Mouse (Mus musculus) left cerebral cortex, postnatal 36 days (tissue): ENCODE results near the gene Dlgap4. TPM values are rescaled to one million over a fixed set of nuclear protein-coding genes. Genes with fewer than 3 reads are reported as not detected.

Experiments
- DNase-seq, 2 experiments: peaks; one replicate each; pipeline ENCODE4 v3.0.0; 2021 to 2022; ENCODE audit warnings: low spot score in 2 of 2, mixed read lengths in 1 of 2
- intact Hi-C: fragments of 180-260 bp; cut with DNase I; formaldehyde crosslinking; loops from one replicate; pipeline ENCODE4 v1.15.1; 2025
- total RNA-seq, 2 experiments: library from RNA; stranded (reverse); gene quantifications; 2 replicates each; pipeline ENCODE4 v1.2.3; 2021

Dlgap4 gene
- total RNA-seq, 2 experiments from 2014 or later, result 224 to 241 TPM

GRCm38 (mm10) chr2:156614661-156615654, 1.5 kb downstream of the Dlgap4 start:
- intact Hi-C loops, result loop anchor here (5.0 kb wide), 2 partner anchors 37 to 52 kb away; no protein-coding TSS in a partner anchor

GRCm38 (mm10) chr2:156616513-156616912, 3.0 kb downstream of the Dlgap4 start:
- no peak for DNase-seq
- intact Hi-C loops, result loop anchor here (5.0 kb wide), 1 partner anchor 36 kb away; no protein-coding TSS in a partner anchor

More at GRCm38 (mm10) chr2:156614661-156615654, 1.5 kb downstream of the Dlgap4 start:
- peak; percentile 49 to 56 for DNase-seq

GRCm38 (mm10) chr2:156617536-156617935, 4.0 kb downstream of the Dlgap4 start:
- intact Hi-C loops, result loop anchor here (5.0 kb wide), 1 partner anchor 35 kb away; no protein-coding TSS in a partner anchor
- DNase-seq, result peak; percentile 50 to 63

- DNase-seq, result no peak
These were observed 7.4 kb downstream of the Dlgap4 start for GRCm38 (mm10) chr2:156620874-156621273.

GRCm38 (mm10) chr2:156621449-156621848, 7.9 kb downstream of the Dlgap4 start:
- no peak for DNase-seq
- intact Hi-C loops, result no loop called here

More at GRCm38 (mm10) chr2:156620874-156621273, 7.4 kb downstream of the Dlgap4 start:
- intact Hi-C loops, result no loop called here

- intact Hi-C loops, result no loop called here
- no peak for DNase-seq
These were observed 8.7 kb downstream of the Dlgap4 start for GRCm38 (mm10) chr2:156622192-156622591.

- DNase-seq, result no peak
- intact Hi-C loops, result no loop called here
These were observed 9.7 kb downstream of the Dlgap4 start for GRCm38 (mm10) chr2:156623246-156623645.

- no peak for DNase-seq
- intact Hi-C loops, result no loop called here
These were observed 11.8 kb downstream of the Dlgap4 start for GRCm38 (mm10) chr2:156625307-156625706.

- DNase-seq, result no peak
- intact Hi-C loops, result no loop called here
These were observed 12.6 kb downstream of the Dlgap4 start for GRCm38 (mm10) chr2:156626119-156626518.

- no peak for DNase-seq
- intact Hi-C loops, result no loop called here
These were observed 13.0 kb downstream of the Dlgap4 start for GRCm38 (mm10) chr2:156626544-156626943.

GRCm38 (mm10) chr2:156627917-156628316, 14.4 kb downstream of the Dlgap4 start:
- no peak for DNase-seq
- intact Hi-C loops, result no loop called here

GRCm38 (mm10) chr2:156630288-156630687, 16.8 kb downstream of the Dlgap4 start:
- no peak for DNase-seq
- intact Hi-C loops, result no loop called here

- DNase-seq, result no peak
- intact Hi-C loops, result no loop called here
These were observed 19.2 kb downstream of the Dlgap4 start for GRCm38 (mm10) chr2:156632721-156633120.

- intact Hi-C loops, result no loop called here
- DNase-seq, result no peak
These were observed 21.6 kb downstream of the Dlgap4 start for GRCm38 (mm10) chr2:156635091-156635490.

- DNase-seq, result no peak
- intact Hi-C loops, result no loop called here
These were observed 27.6 kb downstream of the Dlgap4 start for GRCm38 (mm10) chr2:156641141-156641540.

GRCm38 (mm10) chr2:156642931-156643330, 29.4 kb downstream of the Dlgap4 start:
- intact Hi-C loops, result no loop called here
- no peak for DNase-seq

GRCm38 (mm10) chr2:156643406-156643805, 29.9 kb downstream of the Dlgap4 start:
- DNase-seq, result no peak
- intact Hi-C loops, result no loop called here

GRCm38 (mm10) chr2:156645145-156645544, 31.6 kb downstream of the Dlgap4 start:
- intact Hi-C loops, result no loop called here
- DNase-seq, result no peak

- no peak for DNase-seq
- intact Hi-C loops, result no loop called here
These were observed 33.4 kb downstream of the Dlgap4 start for GRCm38 (mm10) chr2:156646877-156647276.

- intact Hi-C loops, result no loop called here
- DNase-seq, result peak; percentile 66 to 75
These were observed 34.5 kb downstream of the Dlgap4 start for GRCm38 (mm10) chr2:156648042-156648441.

GRCm38 (mm10) chr2:156649450-156649849, 35.9 kb downstream of the Dlgap4 start:
- intact Hi-C loops, result no loop called here
- no peak for DNase-seq
